8 mouse cellular contexts compared by ENCODE assay signal in genomic region chr6:72390795-72391521, GRCm38 (mm10). TPM values are rescaled to one million over a fixed set of nuclear protein-coding genes. Genes with fewer than 3 reads are reported as not detected.
A peak's percentile ranks its signal among the peaks of the same experiment; 100 is the strongest.
DNase-seq lines count a peak whose midpoint lies in the region; ATAC-seq and TF ChIP-seq lines count a peak whose summit lies in the region.

No protein-coding gene starts in this region.

- H3K27me3 ChIP-seq in stomach, embryonic 16.5 days (ENCODE audit: control insufficient read depth, insufficient read depth, low read length) = no peaks in the 10 kb centered on the region

- no peaks in the 10 kb centered on the region for H3K4me1 ChIP-seq in embryonic fibroblast, embryonic 13.5 days (ENCODE audit: control insufficient read depth, insufficient read depth, low read length)
- H3K4me1 ChIP-seq in stomach, embryonic 16.5 days (ENCODE audit: control insufficient read depth, insufficient read depth, low read length) = peaks cover 35% of the 10 kb centered on the region

- peak overlapping the region; percentile 69; the same call in 1 of the 2 replicates for H3K4me3 ChIP-seq in embryonic fibroblast, embryonic 13.5 days (ENCODE audit: insufficient read depth, low read length)
- H3K4me3 ChIP-seq in stomach, embryonic 16.5 days (replicated peaks; ENCODE audit: low read length) = peak overlapping the region; percentile 71

- peak overlapping the region; percentile 84 for H3K27ac ChIP-seq in embryonic fibroblast, embryonic 13.5 days (ENCODE audit: insufficient read depth, low read length)
- peak overlapping the region; percentile 99 for H3K27ac ChIP-seq in stomach, embryonic 16.5 days (ENCODE audit: low read length)

- DNase-seq in thymus, postnatal 4 days = peak; percentile 32
- no peak for DNase-seq in thymus, adult 18-20 months
- peak; percentile 69 for DNase-seq in heart, postnatal 25 days (ENCODE audit: low spot score)
- peak; percentile 88 to 93 for DNase-seq in kidney, postnatal 4 days
- DNase-seq in right cerebral cortex, adult 2 months (ENCODE audit: low spot score in 2 of 2) = no peak

- peak overlapping the region; percentile 85 for H3K4me2 ChIP-seq in stomach, embryonic 16.5 days (ENCODE audit: low read depth, low read length)

- no peaks in the 10 kb centered on the region for H3K9me3 ChIP-seq in stomach, embryonic 16.5 days (replicated peaks; ENCODE audit: control insufficient read depth, low read length)

- WGBS in stomach, embryonic 16.5 days = 13% methylated on average over 12 of the region's 12 CpGs

- H3K9ac ChIP-seq in stomach, embryonic 16.5 days (ENCODE audit: low read length) = peak overlapping the region; percentile 93

- intact Hi-C loops in heart, postnatal 25 days (cut with DNase I) = no loop called here

- peak; percentile 20; the same call in 1 of the 2 replicates for ATAC-seq in megakaryocyte-erythroid progenitor cell, adult 5-6 weeks (replicated peaks; ENCODE audit: low FRiP score, low TSS enrichment, poor library complexity, severe bottlenecking)
- ATAC-seq in stomach, embryonic 16.5 days (ENCODE audit: insufficient read depth, low FRiP score) = peak; percentile 61

- TF ChIP-seq POLR2A in embryonic fibroblast, embryonic 13.5 days (IDR thresholded peaks at IDR 0.05; ENCODE audit: low read depth, low read length) = no peak

- TF ChIP-seq CTCF in embryonic fibroblast, embryonic 13.5 days (IDR thresholded peaks at IDR 0.05; ENCODE audit: borderline replicate concordance, insufficient read depth, low read length) = no peak

- no peaks in the 10 kb centered on the region for H3K36me3 ChIP-seq in stomach, embryonic 16.5 days (ENCODE audit: control insufficient read depth, insufficient read depth, low read length)

RNA-seq across cellular contexts. Expression of gene Vamp8, which starts 0.5 kb away (rescaled TPM):
- polyA plus RNA-seq in embryonic fibroblast, embryonic 13.5 days (2011; ENCODE audit: insufficient read length, low read depth, missing spikeins) = 89.7 and 108 TPM in 2 replicates
- 10 to 100 TPM; 72.2 to 74.1 TPM for total RNA-seq in heart, postnatal 25 days (2021)
- total RNA-seq in megakaryocyte-erythroid progenitor cell, adult 5-6 weeks (2014; fragmentation: Nextera tagmentation) = 225 and 320 TPM in 2 replicates
- 240 and 305 TPM in 2 replicates for total RNA-seq in megakaryocyte-erythroid progenitor cell, adult 5-6 weeks (2017)
- 244 and 269 TPM in 2 replicates for polyA plus RNA-seq in stomach, embryonic 16.5 days (2015; fragmentation: Nextera tagmentation; extraction: Ambion mirVana)

RNA-seq across cellular contexts. Expression of gene Vamp5, which starts 10.7 kb away (rescaled TPM):
- 20.1 and 23.5 TPM in 2 replicates for polyA plus RNA-seq in embryonic fibroblast, embryonic 13.5 days (2011; ENCODE audit: insufficient read length, low read depth, missing spikeins)
- 10 to 100 TPM; 56.3 to 59.6 TPM for total RNA-seq in heart, postnatal 25 days (2021)
- total RNA-seq in megakaryocyte-erythroid progenitor cell, adult 5-6 weeks (2014; fragmentation: Nextera tagmentation) = 420 and 424 TPM in 2 replicates
- 125 and 132 TPM in 2 replicates for total RNA-seq in megakaryocyte-erythroid progenitor cell, adult 5-6 weeks (2017)
- 25.2 and 30.4 TPM in 2 replicates for polyA plus RNA-seq in stomach, embryonic 16.5 days (2015; fragmentation: Nextera tagmentation; extraction: Ambion mirVana)

RNA-seq across cellular contexts. Expression of gene Ggcx, which starts 23.1 kb away (rescaled TPM):
- polyA plus RNA-seq in embryonic fibroblast, embryonic 13.5 days (2011; ENCODE audit: insufficient read length, low read depth, missing spikeins) = 60.6 and 67.0 TPM in 2 replicates
- total RNA-seq in heart, postnatal 25 days (2021) = 10 to 100 TPM; 33.3 to 35.0 TPM
- total RNA-seq in megakaryocyte-erythroid progenitor cell, adult 5-6 weeks (2014; fragmentation: Nextera tagmentation) = 8.6 and 11.3 TPM in 2 replicates
- total RNA-seq in megakaryocyte-erythroid progenitor cell, adult 5-6 weeks (2017) = 3.7 and 11.2 TPM in 2 replicates
- polyA plus RNA-seq in stomach, embryonic 16.5 days (2015; fragmentation: Nextera tagmentation; extraction: Ambion mirVana) = 34.7 and 35.3 TPM in 2 replicates

RNA-seq across cellular contexts. Expression of gene Rnf181, which starts 24.2 kb away (rescaled TPM):
- polyA plus RNA-seq in embryonic fibroblast, embryonic 13.5 days (2011; ENCODE audit: insufficient read length, low read depth, missing spikeins) = 80.0 and 99.9 TPM in 2 replicates
- 10 to 100 TPM; 33.9 to 41.2 TPM for total RNA-seq in heart, postnatal 25 days (2021)
- 82.6 and 91.5 TPM in 2 replicates for total RNA-seq in megakaryocyte-erythroid progenitor cell, adult 5-6 weeks (2014; fragmentation: Nextera tagmentation)
- 34.8 and 55.5 TPM in 2 replicates for total RNA-seq in megakaryocyte-erythroid progenitor cell, adult 5-6 weeks (2017)
- polyA plus RNA-seq in stomach, embryonic 16.5 days (2015; fragmentation: Nextera tagmentation; extraction: Ambion mirVana) = 139 and 143 TPM in 2 replicates

RNA-seq across cellular contexts. Expression of gene Tmem150a, which starts 35.7 kb away (rescaled TPM):
- polyA plus RNA-seq in embryonic fibroblast, embryonic 13.5 days (2011; ENCODE audit: insufficient read length, low read depth, missing spikeins) = 35.5 and 47.6 TPM in 2 replicates
- 10 to 100 TPM; 18.0 to 21.1 TPM for total RNA-seq in heart, postnatal 25 days (2021)
- total RNA-seq in megakaryocyte-erythroid progenitor cell, adult 5-6 weeks (2014; fragmentation: Nextera tagmentation) = 0.92 and 5.0 TPM in 2 replicates
- total RNA-seq in megakaryocyte-erythroid progenitor cell, adult 5-6 weeks (2017) = not detected in 2 replicates
- 16.6 and 18.5 TPM in 2 replicates for polyA plus RNA-seq in stomach, embryonic 16.5 days (2015; fragmentation: Nextera tagmentation; extraction: Ambion mirVana)

Comparison
In these comparisons a context has a peak if more than half of its experiments do, and no peak if none do; other contexts are left out.
1. DNase-seq: peak in thymus, postnatal 4 days (single experiment), heart, postnatal 25 days (single experiment) and kidney, postnatal 4 days (2 of 2); none in thymus, adult 18-20 months (0 of 2) and right cerebral cortex, adult 2 months (0 of 2).